Mouse (Mus musculus): ENCODE data around the gene Gm364. TPM values are rescaled to one million over a fixed set of nuclear protein-coding genes. Genes with fewer than 3 reads are reported as not detected.

Gene Gm364
- total RNA-seq, 1 experiment from 2014 or later = not detected

Other genes starting within 250 kb of the Gm364 start
- not detected in 2 replicates for gene Cd40lg, start 197.0 kb upstream of the Gm364 start, total RNA-seq (2021)
- 46.8 and 52.8 TPM in 2 replicates for gene Arhgef6, start 70.4 kb upstream of the Gm364 start, total RNA-seq (2021)
- gene Rbmx, start 16.1 kb upstream of the Gm364 start, total RNA-seq (2021) = 30.8 and 33.0 TPM in 2 replicates
- gene Gpr101, start 94.6 kb downstream of the Gm364 start, total RNA-seq (2021) = not detected in 2 replicates

All from adrenal gland, postnatal 25 days (tissue).